Mouse (Mus musculus) limb, embryonic 15.5 days (tissue): ENCODE data around the gene Gm42417. TPM values are rescaled to one million over a fixed set of nuclear protein-coding genes. Genes with fewer than 3 reads are reported as not detected.
"Not testable (repeated sequence)": the region's sequence is repeated elsewhere in the genome, so short reads cannot be mapped to it uniquely, and the experiment has no call there.

Source experiments
- ATAC-seq: fragments of 200-750 bp; cut with Nextera tagmentation; 2 replicates; pipeline ENCODE4 v1.8.0; 2017; ENCODE audit warnings: low read depth, moderate TSS enrichment; ENCODE audit not compliant: insufficient number of reproducible peaks, low FRiP score, low TSS enrichment
- H3K27ac ChIP-seq: fragments of 300-500 bp; sonication (generic); 2 replicates; pipeline ENCODE4 v1.5.1; 2015; ENCODE audit warnings: moderate library complexity, mild to moderate bottlenecking, inconsistent platforms
- H3K27me3 ChIP-seq: fragments of 300-500 bp; sonication (generic); 2 replicates; pipeline ENCODE4 v1.6.1; 2015; ENCODE audit warnings: inconsistent platforms
- H3K36me3 ChIP-seq: fragments of 300-500 bp; sonication (generic); 2 replicates; pipeline ENCODE4 v1.6.1; 2015; ENCODE audit warnings: inconsistent platforms
- H3K4me1 ChIP-seq: fragments of 300-500 bp; sonication (generic); 2 replicates; pipeline ENCODE4 v1.6.1; 2015; ENCODE audit warnings: inconsistent platforms
- H3K4me2 ChIP-seq: fragments of 300-500 bp; sonication (generic); 2 replicates; pipeline ENCODE4 v1.6.1; 2015; ENCODE audit warnings: mild to moderate bottlenecking, inconsistent platforms
- H3K4me3 ChIP-seq: fragments of 300-500 bp; sonication (generic); 2 replicates; pipeline ENCODE4 v1.5.1; 2015; ENCODE audit warnings: mild to moderate bottlenecking, inconsistent platforms
- H3K9ac ChIP-seq: fragments of 300-500 bp; sonication (generic); 2 replicates; pipeline ENCODE4 v1.6.1; 2015; ENCODE audit warnings: inconsistent platforms
- H3K9me3 ChIP-seq: fragments of 300-500 bp; sonication (generic); 2 replicates; pipeline ENCODE4 v1.6.1; 2016; ENCODE audit warnings: inconsistent platforms
- WGBS: fragments of 180-500 bp; shearing (Covaris S2); methylation state at CpG from one replicate; pipeline ENCODE4 v1.1.7; 2015; 5-methylcytosine and 5-hydroxymethylcytosine counted together
- polyA plus RNA-seq: library from polyadenylated mRNA; unstranded; fragments of >200 nt; fragmentation: Nextera tagmentation; extraction: Ambion mirVana; gene quantifications from 2 replicates; pipeline ENCODE4 v1.2.1, GENCODE M21; 2015

Gene Gm42417
- polyA plus RNA-seq, 1 experiment from 2014 or later = 0.31 TPM

DNA sequence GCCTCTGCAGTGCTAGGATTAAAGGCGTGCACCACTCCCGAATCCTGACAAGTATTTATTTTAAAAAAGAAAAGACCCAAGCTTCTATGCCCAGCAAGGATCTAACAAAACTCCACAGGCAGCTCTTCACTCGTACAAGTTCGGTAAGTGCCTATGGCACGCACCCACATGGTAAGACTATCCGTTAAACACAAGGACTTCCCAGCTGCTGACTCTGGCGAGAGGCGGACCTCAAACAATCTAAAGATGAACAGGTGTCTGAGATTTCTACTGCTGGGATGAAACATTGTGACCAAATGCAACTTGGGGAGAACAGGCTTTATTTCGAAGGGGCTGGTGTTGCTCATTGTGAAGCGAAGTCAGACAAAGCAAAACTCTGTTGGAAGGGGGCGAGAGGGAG lies 903 bp upstream of the Gm42417 start:
- Histone ChIP-seq H3K27ac (no peak overlapping the region), H3K9me3 (no peaks in the 10 kb centered on the region), H3K27me3 (no peaks in the 10 kb centered on the region), H3K4me2 (no peak overlapping the region), H3K36me3 (peaks cover 53% of the 10 kb centered on the region), H3K4me3 (no peak overlapping the region), H3K4me1 (0 out of 2 replicates have a peak, but pooled peaks cover 3% of the 10 kb centered on the region), H3K9ac (no peak overlapping the region)
- no peak for ATAC-seq
- 88% methylated on average over 11 of the region's 11 CpGs for WGBS

DNA sequence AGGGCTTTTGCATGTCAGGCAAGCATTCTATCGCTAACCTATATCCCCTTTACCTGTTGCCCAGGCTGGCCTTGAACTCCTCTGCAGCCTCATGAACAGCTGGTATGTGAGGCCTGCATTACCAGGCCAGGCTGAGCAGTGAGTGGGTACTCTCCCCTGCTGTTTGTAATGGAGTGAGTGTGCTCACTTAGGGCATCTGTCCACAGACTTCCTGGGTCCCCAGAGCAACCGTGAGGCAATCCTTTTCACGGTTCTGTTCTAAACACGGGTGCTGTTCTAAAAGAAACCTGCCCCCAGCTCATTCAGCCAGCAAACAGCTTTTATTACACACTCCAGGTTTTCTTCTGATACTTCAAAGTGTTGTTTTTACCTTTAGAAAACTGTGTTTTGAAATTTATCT lies 502 bp downstream of the Gm42417 start:
- Histone ChIP-seq H3K9me3 (no peaks in the 10 kb centered on the region), H3K4me1 (peaks cover 14% of the 10 kb centered on the region), H3K36me3 (peaks cover 57% of the 10 kb centered on the region), H3K4me3 (no peak overlapping the region), H3K27ac (no peak overlapping the region), H3K27me3 (no peaks in the 10 kb centered on the region), H3K4me2 (no peak overlapping the region), H3K9ac (no peak overlapping the region)
- ATAC-seq = no peak
- 84% methylated on average over 4 of the region's 4 CpGs for WGBS

DNA sequence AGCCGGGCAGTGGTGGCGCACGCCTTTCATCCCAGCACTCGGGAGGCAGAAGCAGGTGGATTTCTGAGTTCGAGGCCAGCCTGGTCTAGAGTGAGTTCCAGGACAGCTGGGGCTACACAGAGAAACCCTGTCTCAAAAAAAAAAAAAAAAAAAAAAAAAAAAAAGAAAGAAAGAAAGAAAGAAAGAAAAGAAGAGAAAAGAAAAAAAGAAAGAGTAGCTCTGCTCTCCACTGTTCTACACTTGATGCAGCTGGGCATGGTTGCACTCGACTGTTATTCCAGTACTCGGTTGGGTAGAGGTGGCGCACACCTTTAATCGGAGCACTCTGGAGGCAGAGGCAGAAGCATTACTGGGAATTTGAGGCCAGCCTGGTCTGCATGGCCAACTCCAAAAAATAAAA lies 2.4 kb downstream of the Gm42417 start, which contains the start of gene Ankrd23:
Gene Ankrd23, minus strand, starts transcription at position 101 of the 400 bp plus-strand sequence.
- ATAC-seq, H3K4me3 ChIP-seq, H3K9ac ChIP-seq, H3K4me2 ChIP-seq, H3K9me3 ChIP-seq, H3K27ac ChIP-seq, H3K27me3 ChIP-seq: not testable (repeated sequence)
- peaks cover 54% of the 10 kb centered on the region for H3K36me3 ChIP-seq
- WGBS = 91% methylated on average over 9 of the region's 9 CpGs
- H3K4me1 ChIP-seq = peaks cover 16% of the 10 kb centered on the region

DNA sequence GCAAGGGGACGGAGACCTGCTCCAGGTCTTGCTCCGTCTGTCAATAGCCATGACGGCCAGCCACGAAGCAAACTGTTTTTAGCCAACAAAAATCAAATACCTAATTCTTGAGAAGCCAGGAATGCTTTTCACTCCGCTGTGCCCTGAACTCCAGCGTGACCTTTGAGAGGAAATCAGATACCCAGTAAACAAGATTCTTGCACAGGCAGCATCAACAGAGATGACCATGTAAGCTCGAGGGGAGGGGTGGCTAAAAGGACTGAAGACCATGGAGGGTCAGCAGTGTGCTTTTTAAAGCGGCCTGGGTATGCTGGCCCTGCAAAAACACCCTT lies 2.9 kb downstream of the Gm42417 start:
- Histone ChIP-seq H3K27ac (no peak overlapping the region), H3K4me1 (peaks cover 16% of the 10 kb centered on the region), H3K4me2 (no peak overlapping the region), H3K36me3 (peaks cover 54% of the 10 kb centered on the region), H3K9ac (no peak overlapping the region), H3K4me3 (no peak overlapping the region), H3K9me3 (no peaks in the 10 kb centered on the region), H3K27me3 (no peaks in the 10 kb centered on the region)
- WGBS = 75% methylated on average over 8 of the region's 8 CpGs
- ATAC-seq = no peak

DNA sequence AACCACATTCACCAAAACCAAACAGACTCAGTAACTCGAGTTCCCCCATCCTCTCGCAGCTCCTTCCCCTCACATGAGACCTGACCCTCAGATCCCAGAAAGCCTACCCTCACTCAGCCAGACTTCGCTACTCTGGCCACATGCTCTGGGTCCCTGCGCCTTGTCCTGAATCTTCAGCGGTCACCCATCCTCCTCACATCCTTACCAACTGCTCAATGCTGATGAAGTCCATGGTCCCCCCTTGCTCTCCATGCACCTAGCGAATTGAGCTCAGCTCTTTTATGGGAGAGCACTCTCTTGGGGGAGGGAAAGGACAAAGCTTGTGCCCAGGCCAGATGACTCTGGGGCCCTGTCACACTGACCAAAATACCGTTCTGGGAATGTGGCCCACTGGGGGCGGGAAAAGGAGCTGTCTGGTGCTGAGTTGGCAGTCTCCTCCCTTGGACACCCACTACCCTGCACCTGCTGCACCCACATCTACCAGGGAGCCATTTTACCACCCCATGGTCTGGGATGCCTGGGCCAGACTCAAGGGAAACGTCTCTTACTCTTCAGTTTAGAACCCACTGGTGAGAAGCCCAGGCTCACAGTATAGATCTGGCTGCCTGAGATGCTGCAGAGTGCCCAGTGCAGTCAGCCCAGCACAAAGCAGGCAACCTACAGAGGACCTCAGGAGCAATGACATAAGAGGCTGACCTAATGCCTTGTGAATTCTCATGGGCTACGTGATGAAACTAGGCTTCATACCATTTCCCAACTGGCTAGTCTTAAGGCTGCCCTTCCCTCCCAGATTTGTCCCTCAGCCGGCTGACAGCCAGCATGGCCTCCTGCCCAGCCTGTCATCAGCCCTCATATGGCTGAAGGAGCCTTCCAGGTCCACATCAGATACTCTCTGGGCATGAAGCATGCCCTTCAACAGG lies 3.5 kb downstream of the Gm42417 start:
- Histone ChIP-seq H3K9me3 (no peaks in the 10 kb centered on the region), H3K36me3 (peaks cover 54% of the 10 kb centered on the region), H3K27ac (no peak overlapping the region), H3K27me3 (no peaks in the 10 kb centered on the region), H3K4me2 (no peak overlapping the region), H3K4me3 (no peak overlapping the region), H3K4me1 (peaks cover 16% of the 10 kb centered on the region), H3K9ac (no peak overlapping the region)
- no peak for ATAC-seq
- WGBS = 78% methylated on average over 11 of the region's 11 CpGs

DNA sequence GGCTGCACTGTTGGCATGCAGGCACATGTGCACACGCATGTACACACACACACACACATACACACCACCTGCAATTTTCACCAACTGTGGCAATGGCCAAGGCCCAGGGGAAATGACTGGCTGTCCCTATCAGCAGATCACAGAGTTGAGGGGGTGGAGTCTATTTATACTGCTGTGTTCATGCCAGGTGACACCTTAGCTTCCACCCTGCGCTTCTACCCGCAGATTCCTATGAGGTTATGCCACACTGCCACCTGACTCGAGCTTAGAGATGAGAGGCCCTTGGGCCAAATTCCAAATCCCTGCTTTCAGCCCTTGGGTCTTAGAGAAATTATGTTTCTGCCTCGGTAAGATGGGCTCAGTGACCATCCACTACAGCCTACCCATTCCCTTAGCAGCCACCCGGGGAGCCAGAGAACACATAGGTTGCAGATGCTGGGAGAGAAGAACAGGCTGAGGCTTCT lies 4.6 kb downstream of the Gm42417 start:
- Histone ChIP-seq H3K27me3 (no peaks in the 10 kb centered on the region), H3K36me3 (peaks cover 44% of the 10 kb centered on the region), H3K4me3 (no peak overlapping the region), H3K27ac (peak overlapping the region; percentile 22), H3K9ac (no peak overlapping the region), H3K4me2 (no peak overlapping the region), H3K9me3 (no peaks in the 10 kb centered on the region), H3K4me1 (peaks cover 16% of the 10 kb centered on the region)
- no peak for ATAC-seq
- WGBS = 65% methylated on average over 6 of the region's 6 CpGs

DNA sequence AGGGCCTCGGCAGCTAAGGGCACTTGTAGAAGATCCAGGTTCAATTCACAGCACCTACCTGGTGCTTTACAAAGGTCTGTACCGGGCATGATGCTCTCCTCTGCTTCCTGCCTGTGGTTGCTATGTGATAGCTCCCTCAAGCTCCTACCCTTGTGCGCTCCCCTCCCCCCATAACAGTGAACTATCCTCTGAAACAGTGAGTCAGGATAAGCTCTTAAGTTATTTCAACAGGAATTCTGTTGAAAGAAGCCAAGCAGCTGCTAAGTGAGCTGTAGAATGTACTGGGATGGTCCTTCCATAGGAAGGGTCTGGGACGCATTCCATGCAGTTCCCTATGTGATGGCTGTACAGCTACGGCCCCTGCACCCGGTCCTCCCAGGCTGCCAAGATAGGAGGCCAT lies 5.7 kb downstream of the Gm42417 start:
- Histone ChIP-seq H3K27ac (peak overlapping the region; percentile 18), H3K4me2 (no peak overlapping the region), H3K36me3 (peaks cover 34% of the 10 kb centered on the region), H3K9me3 (no peaks in the 10 kb centered on the region), H3K4me3 (no peak overlapping the region), H3K4me1 (peaks cover 16% of the 10 kb centered on the region), H3K27me3 (no peaks in the 10 kb centered on the region), H3K9ac (no peak overlapping the region)
- WGBS = 75% methylated on average over 6 of the region's 6 CpGs
- ATAC-seq = no peak

DNA sequence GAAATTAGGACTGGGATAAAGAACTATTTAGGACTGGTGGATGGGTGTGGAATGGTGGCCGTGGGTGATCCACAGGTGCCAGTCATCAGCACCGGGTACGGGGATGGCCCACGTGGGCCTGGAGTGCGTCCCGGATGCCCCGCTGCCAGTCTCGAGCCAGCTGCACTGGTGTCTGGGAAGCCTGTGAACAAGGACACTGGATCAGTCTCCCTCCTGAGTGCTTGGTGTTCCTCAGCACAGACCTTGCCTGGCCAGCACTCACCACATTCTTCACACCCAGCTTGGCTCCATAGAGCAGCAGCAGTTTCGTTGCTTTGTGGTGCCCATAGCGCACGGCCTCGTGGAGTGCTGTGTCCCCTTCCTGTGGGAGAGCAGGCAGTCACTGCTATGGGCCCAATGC lies 7.8 kb downstream of the Gm42417 start:
- Histone ChIP-seq H3K27me3 (no peaks in the 10 kb centered on the region), H3K9me3 (no peaks in the 10 kb centered on the region), H3K27ac (no peak overlapping the region), H3K4me3 (no peak overlapping the region), H3K36me3 (peaks cover 23% of the 10 kb centered on the region), H3K4me2 (no peak overlapping the region), H3K9ac (no peak overlapping the region), H3K4me1 (peaks cover 16% of the 10 kb centered on the region)
- 89% methylated on average over 12 of the region's 12 CpGs for WGBS
- no peak for ATAC-seq

DNA sequence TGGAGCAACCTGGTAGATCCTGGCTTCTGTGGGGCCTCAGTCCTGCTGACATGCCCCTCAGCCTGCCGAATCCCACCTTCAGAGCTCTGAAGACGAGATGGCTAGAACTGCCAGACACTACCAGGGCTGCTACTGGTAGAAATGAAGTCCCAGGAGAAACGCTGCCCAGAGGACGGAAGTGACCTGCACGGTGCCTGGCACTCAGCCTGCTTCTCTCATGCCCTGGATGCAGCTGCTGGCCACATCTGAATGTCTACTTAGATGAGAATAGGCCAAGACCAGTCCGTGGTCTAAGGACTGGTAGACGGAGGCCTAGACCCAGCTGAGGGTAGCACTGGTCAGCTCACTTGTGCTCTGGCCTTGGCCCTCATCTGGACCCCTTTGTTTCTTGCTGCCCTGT lies 8.3 kb downstream of the Gm42417 start:
- H3K9me3 ChIP-seq = no peaks in the 10 kb centered on the region
- WGBS = 88% methylated on average over 7 of the region's 7 CpGs
- H3K36me3 ChIP-seq = peaks cover 20% of the 10 kb centered on the region
- no peak overlapping the region for H3K4me3 ChIP-seq
- no peak overlapping the region for H3K9ac ChIP-seq
- H3K4me2 ChIP-seq = no peak overlapping the region
- H3K4me1 ChIP-seq = peaks cover 16% of the 10 kb centered on the region
- no peaks in the 10 kb centered on the region for H3K27me3 ChIP-seq
- H3K27ac ChIP-seq = no peak overlapping the region
- ATAC-seq = no peak

DNA sequence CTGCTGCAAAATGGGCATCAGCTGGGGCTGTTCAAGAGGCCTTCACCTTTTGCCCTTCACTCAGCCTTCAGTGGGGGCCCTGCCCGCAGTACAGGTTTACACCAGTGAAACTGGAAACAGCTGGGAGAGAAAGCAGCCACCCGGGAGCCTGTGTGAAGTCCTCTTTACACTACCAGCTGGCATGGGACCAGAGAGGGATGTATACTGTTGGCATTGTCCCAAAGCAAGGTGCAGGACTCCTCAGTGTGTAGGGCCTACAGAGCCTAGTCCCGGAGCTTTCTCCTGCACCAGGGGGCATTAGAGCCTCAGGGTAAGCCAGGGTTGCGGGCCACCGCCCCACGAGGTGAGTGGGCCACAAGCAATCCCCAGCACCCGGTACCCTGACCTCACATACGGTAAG lies 8.7 kb downstream of the Gm42417 start:
- H3K4me2 ChIP-seq = no peak overlapping the region
- no peak overlapping the region for H3K27ac ChIP-seq
- H3K36me3 ChIP-seq = peaks cover 25% of the 10 kb centered on the region
- no peaks in the 10 kb centered on the region for H3K9me3 ChIP-seq
- peak; percentile 44; the same call in 1 of the 2 replicates for ATAC-seq
- 72% methylated on average over 8 of the region's 8 CpGs for whole genome bisulfite sequencing
- H3K27me3 ChIP-seq = no peaks in the 10 kb centered on the region
- no peak overlapping the region for H3K4me3 ChIP-seq
- no peak overlapping the region for H3K9ac ChIP-seq
- H3K4me1 ChIP-seq = peaks cover 16% of the 10 kb centered on the region

DNA sequence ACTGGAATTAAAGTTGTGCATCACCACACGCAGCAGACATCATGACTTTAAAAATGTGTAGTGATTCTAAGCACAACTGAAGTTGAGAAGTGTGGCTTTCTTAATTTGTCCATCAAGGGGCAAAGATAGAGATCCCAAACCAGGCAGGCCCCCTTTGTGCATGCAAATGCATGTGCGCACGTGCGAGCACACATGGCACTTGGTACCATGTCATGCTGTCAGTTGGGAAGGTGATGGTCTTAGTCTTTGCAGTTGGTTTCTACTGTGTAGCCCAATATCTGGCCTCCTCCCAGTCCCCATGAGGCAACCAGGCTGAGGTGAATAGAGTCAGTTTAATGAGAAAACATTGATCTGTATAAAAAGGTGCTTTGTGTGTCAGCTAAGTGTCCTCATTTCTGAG lies 9.4 kb downstream of the Gm42417 start:
- no peak for ATAC-seq
- no peak overlapping the region for H3K4me3 ChIP-seq
- H3K27ac ChIP-seq = no peak overlapping the region
- 90% methylated on average over 4 of the region's 4 CpGs for WGBS
- H3K4me1 ChIP-seq = peaks cover 13% of the 10 kb centered on the region
- no peaks in the 10 kb centered on the region for H3K9me3 ChIP-seq
- H3K4me2 ChIP-seq = no peak overlapping the region
- no peak overlapping the region for H3K9ac ChIP-seq
- H3K27me3 ChIP-seq = no peaks in the 10 kb centered on the region
- H3K36me3 ChIP-seq = peaks cover 31% of the 10 kb centered on the region

DNA sequence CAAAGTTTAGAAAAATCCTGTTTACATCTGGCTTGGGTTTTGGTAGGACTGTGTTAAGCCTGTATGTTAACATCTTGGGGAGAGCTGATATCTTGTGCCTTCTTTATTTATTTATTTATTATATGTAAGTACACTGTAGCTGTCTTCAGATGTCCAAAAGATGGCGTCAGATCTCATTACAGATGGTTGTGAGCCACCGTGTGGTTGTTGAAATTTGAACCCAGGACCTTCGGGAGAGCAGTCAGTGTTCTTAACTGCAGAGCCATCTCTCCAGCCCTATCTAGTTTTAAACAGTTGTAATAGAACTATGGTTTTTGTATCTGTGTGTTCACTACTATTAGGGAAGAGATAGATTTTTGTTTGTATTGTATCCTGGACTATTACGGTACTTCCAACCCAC lies 10.0 kb downstream of the Gm42417 start:
- ATAC-seq = no peak
- H3K27me3 ChIP-seq = no peaks in the 10 kb centered on the region
- no peak overlapping the region for H3K4me3 ChIP-seq
- 83% methylated on average over 4 of the region's 4 CpGs for WGBS
- H3K27ac ChIP-seq = no peak overlapping the region
- H3K9me3 ChIP-seq = no peaks in the 10 kb centered on the region
- H3K4me1 ChIP-seq = peaks cover 8% of the 10 kb centered on the region
- H3K4me2 ChIP-seq = no peak overlapping the region
- peaks cover 36% of the 10 kb centered on the region for H3K36me3 ChIP-seq
- no peak overlapping the region for H3K9ac ChIP-seq
